Mouse (Mus musculus): Measurements from ENCODE around the gene Mfsd4b5. TPM values are rescaled to one million over a fixed set of nuclear protein-coding genes. Genes with fewer than 3 reads are reported as not detected.
"Not testable (repeated sequence)": the region's sequence is repeated elsewhere in the genome, so short reads cannot be mapped to it uniquely, and the experiment has no call there.

Mfsd4b5 gene
- polyA plus RNA-seq (2017; shearing (Covaris generic)) = under 1 TPM in 1 of 2 experiments, not detected in 1; 0.17 TPM

DNA sequence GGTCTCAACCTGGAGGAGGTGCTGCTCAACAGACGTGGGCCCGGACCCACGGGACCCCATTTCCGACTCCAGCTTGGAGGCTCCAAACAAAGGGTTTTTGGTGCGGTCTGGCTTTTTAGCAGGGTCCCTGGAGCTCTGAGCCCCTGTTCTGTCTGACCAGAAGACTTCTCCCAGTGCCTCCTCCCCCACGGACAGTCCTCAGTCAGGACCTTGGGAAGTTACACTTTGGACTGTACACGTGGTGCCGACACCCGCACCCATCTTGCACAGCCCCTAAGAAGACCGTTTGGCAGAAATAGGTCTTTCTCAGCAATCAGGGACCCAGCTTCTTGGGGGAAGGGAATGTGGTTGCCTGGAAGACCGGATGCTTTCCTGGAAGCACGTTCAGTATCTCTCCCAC lies at the start of gene Mfsd4b5:
Gene Mfsd4b5, minus strand, starts transcription at position 181 of the 400 bp plus-strand sequence.
- ATAC-seq = no peak

DNA sequence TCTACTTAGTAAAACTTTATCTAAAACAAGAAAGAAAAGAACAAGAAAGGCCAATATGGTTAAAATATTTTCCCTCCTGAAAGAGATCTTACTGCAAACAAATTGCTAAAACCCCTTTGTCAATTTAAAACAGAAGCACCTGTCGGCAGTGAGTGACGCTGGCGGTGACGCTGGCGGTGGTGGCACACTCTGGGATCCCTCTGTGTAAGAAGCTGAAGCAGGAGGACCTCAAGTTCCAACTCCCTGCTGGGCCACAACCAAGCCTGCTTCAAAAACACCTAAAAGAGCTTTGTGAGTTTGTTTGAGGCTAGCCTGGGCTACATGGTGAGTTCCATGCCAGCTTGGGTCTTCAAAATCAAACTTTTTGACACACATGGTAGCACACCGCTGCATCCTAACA lies 48.5 kb upstream of the Mfsd4b5 start:
- no peak for ATAC-seq

DNA sequence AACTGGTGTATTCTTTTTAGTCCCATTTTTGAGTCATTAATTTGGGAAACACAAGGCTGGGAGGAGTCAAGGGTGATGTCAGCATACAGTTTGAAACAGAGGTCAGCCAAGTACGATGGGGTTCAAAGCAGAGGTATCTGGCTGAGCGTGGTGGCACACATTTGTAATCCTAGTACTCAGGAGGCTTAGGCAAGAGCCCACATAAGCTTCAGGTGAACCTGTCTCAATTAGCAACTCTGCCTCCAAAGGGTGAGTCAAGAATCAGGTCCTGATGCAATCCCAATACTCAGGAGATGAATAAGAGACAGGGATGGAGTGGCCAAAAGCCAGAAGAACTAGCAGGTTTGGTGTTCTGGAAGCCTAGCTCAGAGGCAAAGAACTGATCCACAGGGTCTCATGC lies 46.5 kb upstream of the Mfsd4b5 start:
- ATAC-seq = no peak

DNA sequence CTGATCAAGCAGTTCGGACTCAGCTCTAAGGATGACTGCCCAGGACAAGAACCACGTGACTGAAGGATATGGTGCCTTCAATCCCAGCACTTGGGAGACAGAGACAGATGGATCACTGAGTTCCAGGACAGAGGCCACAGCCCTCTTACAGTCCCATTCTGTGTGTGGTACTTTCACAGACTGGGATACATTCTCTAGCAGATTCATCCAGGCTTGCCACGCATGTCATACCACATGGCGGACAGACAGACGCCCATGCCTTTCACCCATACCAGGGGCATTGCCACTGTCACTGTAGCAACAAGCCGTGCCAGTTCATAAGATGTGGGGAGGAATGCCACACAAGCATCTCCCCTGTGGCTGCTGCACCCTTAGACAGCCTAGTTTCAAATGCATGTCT lies 44.3 kb upstream of the Mfsd4b5 start:
- ATAC-seq = no peak

DNA sequence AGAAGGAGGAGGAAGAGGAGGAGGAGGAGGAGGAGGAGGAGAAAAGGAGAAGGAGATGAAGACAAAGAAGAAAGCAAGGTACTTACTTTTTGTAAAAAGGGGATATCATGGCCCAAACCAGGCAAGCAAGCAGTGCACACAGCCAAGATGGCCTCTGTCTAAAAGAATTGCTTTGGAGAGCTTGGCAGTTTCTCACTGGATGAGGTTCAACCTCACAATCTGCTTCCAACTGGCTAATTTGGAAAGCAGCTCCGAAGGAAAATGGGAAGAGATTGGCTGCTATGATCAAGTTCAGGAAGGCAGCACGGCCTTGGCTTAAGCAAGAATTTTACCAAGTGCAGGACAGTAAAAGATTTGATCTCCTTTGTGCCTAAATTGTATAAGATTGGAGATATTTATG lies 43.2 kb upstream of the Mfsd4b5 start:
- no peak for ATAC-seq

DNA sequence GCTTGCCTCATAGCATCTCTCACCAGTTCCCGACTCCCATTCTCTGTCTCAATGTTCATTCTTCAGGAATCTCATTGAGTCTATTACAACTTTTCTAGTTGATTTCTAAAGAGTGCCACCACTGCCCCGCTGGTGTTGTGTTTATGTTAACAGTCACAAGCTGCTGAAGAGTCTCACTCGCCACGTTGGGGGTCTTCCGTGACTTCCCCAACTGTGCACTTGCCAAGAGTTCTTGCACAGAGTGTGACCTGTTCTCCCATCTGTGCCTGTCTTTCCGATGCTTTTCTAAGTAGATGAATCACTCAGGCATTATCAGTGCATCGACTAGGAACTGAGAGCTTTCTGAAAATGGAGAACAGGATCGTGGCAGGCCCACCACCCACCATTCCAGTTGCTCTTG lies 41.6 kb upstream of the Mfsd4b5 start:
- no peak for ATAC-seq

DNA sequence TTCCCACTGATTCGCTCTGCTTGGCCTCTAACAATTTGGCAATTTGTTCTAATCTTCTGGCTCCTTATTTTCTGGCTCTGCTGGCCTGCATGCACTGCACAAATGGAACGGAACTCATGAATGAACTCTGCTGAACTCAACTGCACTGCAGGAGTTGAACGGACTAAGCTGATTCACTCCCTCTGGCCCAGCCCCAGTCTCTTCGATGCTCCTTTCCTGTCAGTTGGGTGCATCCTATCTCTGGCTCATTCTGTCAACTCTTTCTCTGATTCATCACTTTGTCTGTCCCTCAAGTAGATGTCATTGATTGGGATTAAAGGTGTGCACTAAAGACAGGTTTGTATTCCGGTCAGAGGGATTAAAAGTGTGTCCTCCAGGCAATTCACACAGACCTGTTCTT lies 40.1 kb upstream of the Mfsd4b5 start:
- no peak for ATAC-seq

DNA sequence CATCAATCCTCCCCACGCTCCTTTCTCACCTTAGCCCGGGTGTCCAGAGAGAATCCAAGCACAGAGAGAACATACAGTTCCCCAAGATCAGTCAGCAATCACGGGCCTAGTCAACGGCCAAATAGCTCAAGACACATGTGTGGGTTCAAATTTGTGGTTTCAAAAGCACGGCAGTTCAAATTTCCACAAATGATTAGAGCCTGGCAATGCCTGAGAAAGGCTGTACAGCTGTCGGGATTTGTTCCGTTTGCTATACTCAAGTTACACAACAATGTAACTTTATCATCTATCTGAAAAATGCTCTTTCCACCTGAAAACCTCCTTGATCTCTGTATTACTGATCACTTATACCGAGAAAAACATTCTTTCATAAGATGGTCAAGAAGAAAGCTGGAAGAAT lies 39.1 kb upstream of the Mfsd4b5 start:
- ATAC-seq = no peak

DNA sequence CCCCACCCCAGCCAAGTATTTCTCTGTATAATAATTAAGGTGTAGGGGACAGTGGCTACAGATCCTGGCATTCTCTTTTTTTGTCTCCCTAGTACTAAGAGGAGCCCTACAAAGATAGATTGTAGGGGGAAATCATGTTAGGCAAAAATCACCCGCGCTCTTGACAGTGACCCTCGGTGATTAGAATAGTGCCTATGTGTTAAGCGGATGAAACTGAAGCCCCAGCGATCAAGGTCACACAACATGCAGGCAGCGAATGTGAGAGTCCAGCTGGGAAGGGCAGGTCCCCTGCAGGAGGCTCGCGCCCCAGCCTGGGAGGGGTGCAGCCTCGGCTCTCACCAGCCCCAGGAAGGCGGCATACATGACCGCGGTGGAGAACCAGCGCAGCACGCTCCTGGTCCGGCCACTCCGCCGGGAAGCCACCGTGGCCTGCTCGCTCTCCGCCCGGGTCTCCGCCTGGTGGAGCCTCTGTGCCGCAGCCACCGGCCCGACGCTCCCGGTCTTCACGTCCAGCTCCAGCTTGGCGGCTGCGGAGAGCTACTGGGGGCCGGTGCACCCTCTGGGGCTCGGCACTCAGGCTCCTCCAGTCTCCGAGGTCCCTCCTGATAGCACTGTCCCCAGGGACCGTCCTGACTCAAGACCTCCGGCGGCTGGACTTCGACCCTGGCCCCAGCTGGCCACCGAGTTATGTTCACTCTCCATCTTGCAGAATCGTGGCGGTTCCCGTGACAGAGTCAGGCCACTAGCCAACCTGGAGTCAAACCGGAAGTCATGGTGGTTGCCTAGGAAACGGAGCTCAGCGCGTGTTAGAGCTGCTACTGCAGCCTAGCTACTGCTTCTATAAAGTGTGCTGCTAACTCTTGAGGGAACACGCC lies 38.3 kb upstream of the Mfsd4b5 start, which contains the start of gene Mfsd4b1:
Gene Mfsd4b1, minus strand, starts transcription at position 715 of the 875 bp plus-strand sequence.
- ATAC-seq = peak; percentile 97

DNA sequence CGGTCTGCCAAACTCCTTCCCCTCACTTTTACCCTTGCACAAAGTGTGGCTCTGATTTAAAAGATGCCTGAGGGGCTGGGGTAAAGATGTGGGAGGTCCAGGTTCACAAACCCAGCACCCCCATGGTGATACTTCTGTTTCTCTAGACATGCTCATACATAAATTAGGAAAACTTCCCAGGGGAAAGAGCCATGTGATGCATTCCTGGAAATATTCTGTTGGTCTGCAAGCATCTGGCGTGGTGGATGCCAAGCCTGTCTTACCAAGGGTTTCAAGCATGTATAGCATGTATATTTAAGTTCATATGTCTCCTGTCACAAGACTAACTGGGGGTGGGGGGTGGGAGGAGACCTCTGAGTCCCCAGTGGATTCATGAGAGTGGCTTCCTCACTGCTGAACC lies 34.0 kb upstream of the Mfsd4b5 start:
- no peak for ATAC-seq

DNA sequence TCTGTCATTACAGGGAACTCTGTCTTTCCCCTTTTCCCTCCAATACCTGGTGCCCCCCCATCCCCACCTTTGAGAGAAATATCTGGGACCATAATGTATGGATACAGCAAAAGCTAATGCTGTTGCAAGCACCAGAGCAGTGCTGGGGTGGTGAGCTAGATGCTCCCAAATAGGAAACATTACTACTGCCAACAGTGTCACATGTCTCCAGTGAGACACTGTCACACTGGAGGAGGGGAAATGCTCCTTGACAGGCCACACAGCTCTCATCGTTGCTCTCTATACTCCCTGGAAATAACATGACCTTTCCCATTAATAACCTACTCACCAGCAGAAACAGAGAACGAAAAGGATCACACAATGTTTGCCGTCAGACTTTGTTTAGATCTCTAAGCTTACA lies 33.0 kb upstream of the Mfsd4b5 start:
- ATAC-seq = no peak

DNA sequence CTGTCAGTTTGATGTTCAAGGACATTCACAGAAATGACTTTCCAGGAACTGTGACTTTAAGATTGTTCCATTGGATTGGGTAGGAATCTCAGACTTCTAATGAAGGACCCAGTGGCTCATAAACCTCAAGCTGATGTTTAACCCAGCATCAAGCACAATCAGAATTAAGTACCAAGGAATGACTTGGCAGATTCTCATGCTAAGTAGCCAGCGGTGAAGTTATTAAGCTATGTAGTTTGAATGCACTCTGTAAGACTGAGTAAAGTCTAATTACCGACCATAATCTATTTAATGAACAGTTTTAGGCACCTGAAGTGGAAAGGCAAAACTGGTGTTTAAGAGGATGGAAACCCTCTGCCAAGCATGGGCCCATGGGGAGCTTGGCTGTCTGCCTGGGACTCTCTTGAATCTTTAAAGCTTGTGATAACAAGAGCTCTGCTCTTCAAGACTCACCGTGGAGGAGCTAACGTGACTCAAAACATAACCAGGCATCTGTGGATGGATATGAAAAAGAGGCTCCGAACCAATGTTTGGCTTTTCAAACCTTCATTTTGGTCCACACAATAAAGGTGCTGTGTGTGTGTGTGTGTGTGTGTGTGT lies 31.9 kb upstream of the Mfsd4b5 start:
- no peak for ATAC-seq

DNA sequence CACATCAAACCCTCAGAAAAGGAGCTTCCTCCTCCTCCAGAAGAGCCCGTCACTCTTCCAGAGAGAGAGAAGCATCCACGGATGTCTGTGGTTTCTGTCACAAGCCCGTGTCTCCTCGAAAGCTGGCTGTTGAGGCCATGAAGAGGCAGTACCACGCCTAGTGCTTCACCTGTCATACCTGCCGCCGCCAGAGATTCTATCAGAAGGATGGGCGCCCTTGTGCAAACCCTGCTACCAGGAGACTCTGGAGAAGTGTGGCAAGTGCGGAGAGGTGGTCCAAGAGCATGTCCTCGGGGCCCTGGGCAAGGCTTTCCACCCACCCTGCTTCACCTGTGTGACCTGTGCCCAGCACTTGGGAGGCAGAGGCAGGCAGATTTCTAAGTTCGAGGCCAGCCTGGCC lies 23.1 kb upstream of the Mfsd4b5 start:
- ATAC-seq = no peak

DNA sequence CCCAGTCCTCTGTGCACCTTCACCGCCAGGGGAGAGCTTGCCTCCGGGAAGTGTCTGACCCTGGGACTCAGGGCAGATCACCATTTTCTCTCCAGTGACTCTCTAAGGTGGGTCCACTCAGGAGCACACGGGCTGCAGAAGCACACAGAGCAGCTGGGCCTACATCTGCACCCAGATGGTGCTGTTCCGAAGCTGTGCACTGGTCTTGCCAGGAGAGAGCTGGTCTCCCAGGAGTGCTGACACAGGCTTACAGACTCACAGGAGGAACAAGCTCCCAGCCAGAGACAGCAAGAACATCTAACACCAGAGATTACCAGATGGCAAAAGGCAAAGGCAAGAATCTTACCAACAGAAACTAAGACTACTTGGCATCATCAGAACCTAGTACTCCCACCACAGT lies 22.4 kb upstream of the Mfsd4b5 start:
- ATAC-seq = not testable (repeated sequence)

DNA sequence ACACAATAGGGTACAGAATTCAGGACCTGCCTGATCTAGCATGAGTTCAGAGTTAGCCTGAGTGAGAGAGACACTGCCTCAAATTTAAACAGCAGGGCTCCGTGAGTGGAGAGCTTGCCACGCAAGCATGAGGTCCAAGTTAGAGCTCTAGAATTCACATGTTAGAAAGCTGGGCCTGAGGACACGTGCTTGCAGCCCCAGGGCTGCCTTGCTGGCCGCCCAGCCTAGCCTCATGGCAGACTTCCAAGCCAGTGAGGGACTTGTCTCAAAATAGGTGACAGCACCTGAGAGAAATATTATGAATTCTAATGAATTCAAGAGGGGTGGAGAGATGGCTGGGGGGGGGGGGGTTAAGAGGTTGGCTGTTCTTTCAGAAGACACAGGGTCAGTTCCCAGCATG lies 21.5 kb upstream of the Mfsd4b5 start:
- no peak for ATAC-seq

DNA sequence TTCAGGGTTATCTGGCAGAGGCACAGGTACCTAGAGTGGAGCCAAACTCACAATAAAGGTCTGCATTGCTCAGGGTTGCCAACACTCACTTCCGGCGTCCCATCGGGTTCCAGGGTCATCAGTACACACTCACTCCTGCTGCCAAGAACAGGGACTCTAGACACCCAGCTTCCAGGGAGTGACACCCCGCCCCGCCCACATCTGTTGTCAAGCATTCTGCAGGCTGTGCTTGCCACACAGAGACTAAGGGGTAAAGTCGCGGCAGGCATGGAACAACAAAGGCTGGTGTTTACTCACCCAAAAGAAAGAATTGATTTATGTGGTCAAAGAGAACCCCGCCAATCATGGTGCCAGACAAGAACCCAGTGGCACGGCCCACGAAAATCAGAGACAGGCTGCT lies 20.5 kb upstream of the Mfsd4b5 start:
- no peak for ATAC-seq

DNA sequence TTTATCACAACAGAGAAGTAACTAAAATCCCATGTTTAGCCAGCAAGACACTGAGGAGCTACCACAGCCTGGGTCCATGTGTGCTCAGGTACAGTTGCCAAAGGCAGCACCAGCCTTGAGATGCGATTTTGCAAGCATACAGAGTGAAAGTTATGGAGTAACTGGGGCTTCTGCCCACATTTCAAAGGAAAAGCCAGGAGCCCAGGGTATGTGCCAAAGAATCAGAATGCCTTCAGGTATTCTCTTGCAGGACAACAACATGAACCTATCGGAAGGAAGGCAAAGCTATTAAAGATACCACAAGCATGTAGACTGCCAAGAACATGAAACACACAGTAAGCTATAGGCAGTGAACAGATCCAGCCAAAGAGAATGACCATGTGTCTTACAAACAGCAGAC lies 14.3 kb upstream of the Mfsd4b5 start:
- ATAC-seq = no peak

DNA sequence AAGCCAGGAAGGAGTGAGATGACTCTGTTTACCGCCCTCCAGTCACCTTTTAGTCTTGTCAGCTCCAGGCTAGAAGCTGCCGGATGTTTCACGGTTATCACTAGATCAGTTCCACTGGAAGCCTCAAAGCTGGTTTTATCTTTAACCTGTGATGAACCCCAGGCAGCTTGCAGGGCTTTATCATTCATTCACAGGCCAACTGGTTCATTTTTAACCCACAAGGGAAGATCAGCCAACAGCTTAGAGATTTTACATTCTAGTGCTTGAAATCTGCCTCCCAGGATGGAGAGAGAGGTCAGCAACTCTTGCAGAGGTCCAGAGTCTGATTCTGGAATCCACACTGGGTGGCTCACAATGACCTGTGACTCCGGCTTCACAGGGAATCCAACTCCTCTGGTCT lies 4.7 kb upstream of the Mfsd4b5 start:
- ATAC-seq = peak; percentile 98

DNA sequence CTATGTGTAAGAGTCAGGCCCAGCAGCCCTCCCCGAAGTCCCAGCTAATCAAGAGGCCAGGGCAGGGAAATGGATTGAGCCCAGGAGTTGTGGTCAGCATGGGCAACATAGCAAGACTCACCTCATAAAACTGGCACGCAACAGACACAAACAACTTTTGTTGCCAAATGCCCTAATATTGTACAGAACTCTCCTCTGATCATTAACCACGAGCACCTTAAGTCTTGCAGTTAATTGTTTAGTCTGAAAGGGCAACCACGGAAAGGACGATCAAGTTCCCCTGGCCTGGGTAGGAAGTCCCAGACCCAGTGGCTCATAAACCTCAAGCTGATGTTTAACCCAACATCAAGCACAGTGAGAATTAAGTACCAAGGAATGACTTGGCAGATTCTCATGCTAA lies 3.8 kb downstream of the Mfsd4b5 start:
- no peak for ATAC-seq

DNA sequence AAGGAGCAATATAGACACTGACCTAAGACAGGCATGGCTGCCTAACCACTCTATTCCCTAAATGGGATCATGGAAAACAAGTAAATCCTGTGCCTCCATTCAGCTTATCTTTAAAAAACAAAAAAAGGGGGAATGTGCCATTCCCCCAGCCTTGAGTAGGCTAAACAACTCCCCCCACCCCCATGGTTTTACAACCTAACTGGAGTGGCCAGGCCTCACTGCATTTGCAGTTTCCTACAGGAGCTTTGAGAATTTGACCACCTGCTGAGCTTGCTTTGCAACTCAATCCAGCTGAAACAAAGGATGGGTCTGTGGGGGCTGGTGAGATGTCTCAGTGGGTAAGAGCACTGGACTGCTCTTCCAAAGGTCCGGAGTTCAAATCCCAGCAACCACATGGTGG lies 8.2 kb downstream of the Mfsd4b5 start:
- no peak for ATAC-seq

DNA sequence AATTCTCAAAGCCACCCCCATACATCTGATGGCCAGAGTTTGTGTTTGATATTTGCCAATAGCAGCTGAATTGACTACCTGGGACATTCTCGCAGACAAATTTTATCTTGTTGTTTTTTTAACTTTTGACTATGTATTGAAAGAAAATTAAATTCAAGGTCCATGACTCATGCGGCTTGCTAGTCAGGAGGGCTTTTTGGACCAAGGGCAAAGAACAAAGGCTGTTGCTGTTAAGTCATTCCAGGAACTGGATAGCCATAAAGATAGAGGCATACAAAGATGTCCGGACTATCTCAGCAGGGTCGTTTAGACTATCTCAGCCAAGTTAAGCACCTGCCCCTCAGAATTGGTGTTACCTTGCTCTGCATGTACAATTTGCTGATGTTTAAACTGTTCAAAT lies 9.1 kb downstream of the Mfsd4b5 start:
- no peak for ATAC-seq

DNA sequence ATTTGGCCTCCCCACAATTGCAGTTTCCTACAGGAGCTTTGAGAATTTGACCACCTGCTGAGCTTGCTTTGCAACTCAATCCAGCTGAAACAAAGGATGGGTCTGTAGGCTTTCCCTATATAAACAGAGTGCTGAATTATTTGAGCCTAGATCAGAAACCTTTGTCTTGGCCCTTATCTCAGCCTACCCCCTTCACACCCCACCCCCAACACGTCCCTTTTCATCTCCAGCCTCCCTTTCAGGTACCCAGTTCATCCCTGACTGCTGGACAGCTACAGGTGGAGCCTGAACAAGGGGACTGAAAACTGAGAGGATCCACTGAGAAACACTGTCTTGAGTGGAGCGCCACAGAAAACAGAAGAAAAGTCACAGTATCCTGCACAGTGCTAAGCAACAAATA lies 10.7 kb downstream of the Mfsd4b5 start:
- ATAC-seq = no peak

DNA sequence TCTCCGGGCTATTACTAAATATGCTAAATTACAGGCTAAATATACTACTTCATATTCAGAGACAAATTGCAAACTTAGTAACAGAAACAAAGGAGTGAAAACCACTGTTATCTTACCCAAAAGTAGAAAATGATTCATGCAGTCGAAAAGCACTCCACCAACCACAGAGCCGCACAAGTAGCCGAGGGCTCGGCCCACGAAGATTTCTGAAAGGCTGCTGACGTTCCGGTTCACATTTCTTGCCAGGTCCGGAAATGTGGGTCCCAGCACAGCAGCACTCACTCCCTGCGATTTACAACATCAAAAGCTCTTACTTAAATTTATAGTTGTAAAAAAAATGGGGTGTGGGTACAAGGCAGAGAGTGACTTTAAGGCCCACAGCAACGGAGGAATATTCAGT lies 11.5 kb downstream of the Mfsd4b5 start:
- ATAC-seq = peak; percentile 43

DNA sequence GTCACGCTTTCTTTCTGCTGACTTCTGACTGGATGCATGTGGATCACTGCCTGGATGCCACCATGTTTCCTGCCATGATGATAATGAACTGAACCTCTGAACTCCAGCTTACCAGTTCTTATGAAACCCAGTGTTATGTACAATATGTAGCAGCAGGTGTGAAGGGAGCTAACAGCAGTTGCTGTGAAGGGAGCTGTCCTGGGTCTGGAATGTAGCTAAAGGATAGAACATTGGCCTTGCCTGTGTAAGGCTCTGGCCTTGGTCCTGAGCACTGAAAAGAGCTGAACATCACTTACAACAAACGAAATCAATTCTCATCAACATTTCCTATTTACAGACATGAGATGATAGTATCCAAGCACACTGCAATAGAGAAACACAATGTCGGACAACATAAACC lies 18.9 kb downstream of the Mfsd4b5 start:
- no peak for ATAC-seq
